Mouse (Mus musculus): ENCODE data around the gene St8sia1. TPM values are rescaled to one million over a fixed set of nuclear protein-coding genes. Genes with fewer than 3 reads are reported as not detected.

The St8sia1 gene
- polyA plus RNA-seq, 1 experiment from 2014 or later: 1.6 TPM

DNA sequence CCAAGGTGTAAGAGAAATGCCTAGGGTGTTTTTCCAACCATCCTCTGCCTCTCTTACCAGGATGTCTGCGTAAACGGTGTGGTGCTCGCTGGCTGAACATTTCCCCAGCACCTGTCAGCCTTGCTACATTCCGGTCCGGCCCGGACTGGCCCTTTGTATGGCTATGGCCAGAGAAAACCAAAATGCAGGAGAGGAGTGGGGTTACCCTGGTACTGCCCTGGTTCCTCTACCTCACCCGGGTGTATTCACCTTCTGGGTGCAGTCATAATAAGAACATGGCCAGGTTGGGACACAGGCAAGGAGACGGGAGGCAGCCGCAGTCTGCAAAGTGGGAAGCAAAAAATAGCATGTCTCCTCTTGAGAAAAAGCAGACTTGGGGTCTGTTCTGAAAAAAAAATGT is 169.2 kb downstream of the St8sia1 start:
- 0 out of 2 replicates have a peak, but pooled peaks have one; percentile 3 for ATAC-seq
- 54% methylated on average over 9 of the region's 9 CpGs for WGBS
- Histone ChIP-seq H3K27me3 (replicated peaks) (no peaks in the 10 kb centered on the region), H3K4me3 (replicated peaks) (no peak overlapping the region), H3K27ac (peak overlapping the region; percentile 60; the same call in 1 of the 2 replicates), H3K36me3 (no peaks in the 10 kb centered on the region), H3K4me1 (replicated peaks) (peaks cover 12% of the 10 kb centered on the region; the same call in 1 of the 2 replicates), H3K9ac (no peak overlapping the region; the same call in 1 of the 2 replicates), H3K4me2 (replicated peaks) (no peak overlapping the region), H3K9me3 (no peaks in the 10 kb centered on the region)

DNA sequence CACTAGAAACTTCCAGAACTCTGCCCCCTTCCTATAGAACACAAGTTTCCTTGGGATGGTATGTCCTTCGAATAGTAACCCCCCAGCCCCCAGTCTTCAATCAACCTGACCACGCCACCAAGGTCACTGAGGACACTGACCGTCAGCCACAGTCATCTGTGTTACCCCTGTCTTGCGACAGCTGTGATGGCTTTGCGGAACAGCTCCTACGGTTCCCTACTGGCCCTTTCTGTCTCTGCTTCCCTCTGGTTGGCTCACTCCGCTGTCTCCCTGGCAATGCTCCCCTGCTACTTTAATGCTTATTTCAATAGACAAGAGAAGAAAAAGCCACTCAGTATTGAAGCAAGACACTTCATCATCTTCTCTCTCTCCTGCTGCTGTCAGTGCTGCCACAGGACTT is 170.8 kb downstream of the St8sia1 start:
- Histone ChIP-seq H3K9me3 (no peaks in the 10 kb centered on the region), H3K9ac (no peak overlapping the region), H3K36me3 (no peaks in the 10 kb centered on the region), H3K27ac (no peak overlapping the region), H3K4me3 (replicated peaks) (no peak overlapping the region), H3K27me3 (replicated peaks) (no peaks in the 10 kb centered on the region), H3K4me1 (replicated peaks) (peaks cover 12% of the 10 kb centered on the region; the same call in 1 of the 2 replicates), H3K4me2 (replicated peaks) (no peak overlapping the region)
- WGBS: 47% methylated on average over 7 of the region's 7 CpGs
- ATAC-seq: no peak

DNA sequence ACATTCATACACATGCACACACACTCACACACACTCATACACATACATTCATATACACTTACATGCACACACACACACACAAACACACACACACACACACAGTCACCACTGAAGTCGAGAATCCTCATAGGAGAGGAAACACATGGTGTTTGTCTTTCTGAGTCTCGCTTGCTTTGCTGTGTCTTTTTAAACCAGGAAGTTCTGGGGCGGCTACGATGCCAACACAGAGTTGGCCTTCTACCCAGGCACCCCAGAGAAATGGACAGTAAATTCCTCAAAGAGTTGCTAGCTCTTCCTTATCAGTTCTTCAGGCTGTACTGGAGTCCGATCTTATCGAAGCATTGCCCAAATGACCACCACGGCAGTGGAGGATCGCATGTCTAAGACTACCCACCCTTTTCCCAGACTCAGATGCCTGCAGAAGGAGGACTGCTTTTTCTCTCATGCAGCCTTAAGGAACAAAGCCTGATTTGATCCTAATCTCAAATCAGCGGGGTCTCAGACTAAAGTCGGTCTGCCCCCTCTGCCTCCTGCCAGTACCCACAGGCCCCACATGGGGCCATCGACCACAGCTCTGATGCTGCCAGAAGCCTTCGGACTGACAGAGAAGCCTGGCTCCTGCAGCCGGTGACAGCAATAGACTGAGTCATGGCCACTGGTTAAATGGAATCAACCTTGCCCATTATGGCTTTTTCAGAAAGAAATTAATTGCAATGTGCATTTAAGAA is 171.8 kb downstream of the St8sia1 start:
- 39% methylated on average over 13 of the region's 13 CpGs for WGBS
- Histone ChIP-seq H3K27me3 (replicated peaks) (no peaks in the 10 kb centered on the region), H3K4me1 (replicated peaks) (peaks cover 12% of the 10 kb centered on the region; the same call in 1 of the 2 replicates), H3K4me2 (replicated peaks) (no peak overlapping the region), H3K9me3 (no peaks in the 10 kb centered on the region), H3K9ac (no peak overlapping the region), H3K36me3 (no peaks in the 10 kb centered on the region), H3K4me3 (replicated peaks) (no peak overlapping the region), H3K27ac (no peak overlapping the region)
- no peak for ATAC-seq

DNA sequence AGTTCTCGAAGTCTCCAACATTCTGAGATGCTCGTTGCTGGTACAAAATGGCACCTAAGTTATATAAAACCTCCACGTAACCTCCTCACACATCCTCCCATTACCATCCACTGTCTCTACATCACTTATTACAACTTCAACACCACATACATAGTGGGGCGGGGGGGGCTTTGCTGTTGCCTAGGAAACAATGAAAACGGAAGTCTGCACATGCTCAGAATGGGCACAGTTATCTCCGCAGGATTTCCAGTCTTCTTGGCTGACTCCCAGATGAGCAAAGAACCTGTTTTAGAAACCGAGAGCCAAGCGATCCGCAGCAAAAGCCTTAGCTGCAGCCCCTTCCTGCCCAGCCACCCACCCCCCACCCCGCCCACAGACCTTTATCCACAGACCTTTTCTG is 174.5 kb downstream of the St8sia1 start:
- 93% methylated on average over 10 of the region's 10 CpGs for WGBS
- Histone ChIP-seq H3K27ac (no peak overlapping the region), H3K4me1 (replicated peaks) (peaks cover 6% of the 10 kb centered on the region; the same call in 1 of the 2 replicates), H3K27me3 (replicated peaks) (no peaks in the 10 kb centered on the region), H3K9ac (no peak overlapping the region), H3K4me3 (replicated peaks) (no peak overlapping the region), H3K36me3 (no peaks in the 10 kb centered on the region), H3K4me2 (replicated peaks) (no peak overlapping the region), H3K9me3 (no peaks in the 10 kb centered on the region)
- ATAC-seq: no peak

DNA sequence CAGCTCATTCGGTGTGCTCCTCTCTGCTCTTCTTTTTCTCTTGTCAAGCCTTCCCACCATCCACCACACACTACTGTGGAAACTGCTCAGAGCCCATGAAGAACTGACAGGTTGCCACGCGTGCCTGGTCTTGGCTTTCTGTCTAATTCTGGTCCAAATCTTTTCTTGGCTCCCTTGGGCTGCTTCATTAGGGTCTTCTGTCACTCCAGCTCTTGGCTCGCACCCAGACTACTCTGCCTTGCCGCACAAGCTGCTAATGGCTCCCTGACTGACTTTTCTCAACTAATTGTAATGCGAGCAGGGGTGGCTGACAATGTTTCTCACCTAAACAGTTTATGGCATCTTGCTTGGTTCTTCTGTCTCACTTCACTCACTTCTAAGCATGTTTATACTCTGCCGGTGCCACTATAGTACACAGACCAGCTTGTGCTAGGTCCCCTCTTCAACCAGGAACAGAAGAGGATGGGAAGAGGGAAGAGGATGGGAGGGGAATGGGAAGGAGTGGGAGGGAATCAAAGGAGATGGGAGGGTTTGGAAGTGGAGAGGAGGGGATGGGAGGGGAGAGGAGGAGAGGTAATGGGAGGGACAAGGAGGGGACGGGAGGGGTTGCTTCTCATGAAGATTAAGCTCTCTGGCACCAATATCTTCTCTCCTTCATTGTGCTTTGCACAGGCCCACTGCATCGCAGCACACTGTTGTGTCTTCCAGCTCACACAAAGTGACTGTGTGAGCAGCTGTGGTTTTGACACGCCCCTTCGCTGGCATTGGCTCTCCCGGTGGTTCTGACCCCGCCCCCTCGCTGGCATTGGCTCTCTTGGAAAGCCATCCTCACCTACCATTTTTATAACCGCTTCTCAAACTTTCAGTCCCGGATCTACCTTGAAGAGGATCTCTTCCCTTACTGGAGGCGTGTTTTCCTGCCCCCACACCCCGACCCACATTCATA is 175.9 kb downstream of the St8sia1 start:
- Histone ChIP-seq H3K27ac (no peak overlapping the region), H3K4me3 (replicated peaks) (no peak overlapping the region), H3K4me1 (replicated peaks) (0 out of 2 replicates have a peak, but pooled peaks cover under 1% of the 10 kb centered on the region), H3K9me3 (no peaks in the 10 kb centered on the region), H3K27me3 (replicated peaks) (no peaks in the 10 kb centered on the region), H3K4me2 (replicated peaks) (0 out of 2 replicates have a peak overlapping the region, but pooled peaks have one; percentile 14), H3K36me3 (no peaks in the 10 kb centered on the region), H3K9ac (no peak overlapping the region)
- WGBS: 48% methylated on average over 18 of the region's 18 CpGs
- peak; percentile 40; the same call in 1 of the 2 replicates for ATAC-seq

DNA sequence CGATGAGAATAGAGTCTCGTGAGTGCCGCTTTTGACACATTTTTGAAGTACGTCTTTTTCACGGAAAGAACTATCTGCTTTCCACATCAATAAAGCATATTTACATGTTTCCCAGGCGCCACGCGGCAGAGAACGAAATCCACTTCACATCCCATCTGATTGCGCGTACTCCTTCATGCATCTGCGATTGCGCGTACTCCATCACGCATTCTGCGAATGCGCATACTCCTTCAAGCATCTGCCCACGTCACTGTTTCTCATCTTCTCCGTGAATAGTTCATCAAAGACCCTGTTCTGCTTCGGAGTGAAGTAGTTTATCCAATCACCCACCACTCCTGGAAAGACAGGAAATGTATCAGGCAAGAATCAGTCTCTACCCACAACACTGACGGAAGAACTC is 178.1 kb downstream of the St8sia1 start:
- H3K9ac ChIP-seq: no peak overlapping the region
- no peak overlapping the region for H3K4me2 ChIP-seq (replicated peaks)
- H3K27ac ChIP-seq: no peak overlapping the region
- H3K36me3 ChIP-seq: no peaks in the 10 kb centered on the region
- no peak overlapping the region for H3K4me3 ChIP-seq (replicated peaks)
- 83% methylated on average over 21 of the region's 21 CpGs for whole genome bisulfite sequencing
- H3K9me3 ChIP-seq: no peaks in the 10 kb centered on the region
- H3K27me3 ChIP-seq (replicated peaks): no peaks in the 10 kb centered on the region
- no peak for ATAC-seq
- no peaks in the 10 kb centered on the region for H3K4me1 ChIP-seq (replicated peaks)

DNA sequence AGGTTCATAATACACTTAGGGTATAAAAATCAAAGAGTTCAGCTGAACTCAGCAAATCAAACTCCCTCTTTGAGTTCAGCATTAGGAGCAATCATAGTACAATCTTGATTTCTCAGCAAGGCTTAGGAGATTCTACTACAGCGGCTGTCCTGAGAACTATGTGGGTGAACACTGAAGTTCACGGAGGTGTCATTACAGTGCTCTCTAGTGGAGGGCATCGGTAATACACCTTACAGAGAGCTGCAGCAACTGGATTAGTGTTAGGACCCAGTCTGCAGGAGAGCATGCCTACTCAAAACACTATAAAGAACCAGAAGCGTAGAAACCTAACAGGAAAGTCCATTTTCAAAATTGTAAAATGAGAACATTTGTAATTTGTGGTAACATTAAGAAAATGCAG is 178.9 kb downstream of the St8sia1 start:
- no peaks in the 10 kb centered on the region for H3K4me1 ChIP-seq (replicated peaks)
- 49% methylated on average over 4 of the region's 4 CpGs for WGBS
- no peaks in the 10 kb centered on the region for H3K9me3 ChIP-seq
- no peaks in the 10 kb centered on the region for H3K36me3 ChIP-seq
- no peak overlapping the region for H3K4me2 ChIP-seq (replicated peaks)
- no peak overlapping the region for H3K4me3 ChIP-seq (replicated peaks)
- H3K27me3 ChIP-seq (replicated peaks): no peaks in the 10 kb centered on the region
- no peak for ATAC-seq
- H3K9ac ChIP-seq: no peak overlapping the region
- H3K27ac ChIP-seq: no peak overlapping the region

DNA sequence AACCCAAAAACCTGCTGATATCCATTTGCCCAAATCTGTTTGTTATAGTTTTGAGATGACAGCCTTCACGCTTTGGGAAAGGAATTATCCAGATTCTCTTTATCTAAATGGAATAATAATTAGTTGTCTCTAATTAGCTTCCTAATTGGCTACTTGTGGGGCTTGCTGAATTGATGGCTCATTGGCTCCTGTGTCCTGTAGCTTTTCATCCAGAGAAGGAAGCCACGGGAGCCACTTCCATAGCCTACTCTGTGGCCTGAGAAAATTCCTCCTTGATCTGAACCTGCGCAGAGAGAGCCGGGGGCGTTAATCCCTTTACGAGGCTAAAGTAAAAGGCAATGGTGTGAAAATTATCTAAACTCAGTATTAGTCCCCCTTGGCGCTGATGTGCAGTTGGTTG is 183.0 kb downstream of the St8sia1 start:
- no peak overlapping the region for H3K9ac ChIP-seq
- ATAC-seq: no peak
- no peaks in the 10 kb centered on the region for H3K27me3 ChIP-seq (replicated peaks)
- H3K27ac ChIP-seq: no peak overlapping the region
- H3K4me2 ChIP-seq (replicated peaks): no peak overlapping the region
- no peaks in the 10 kb centered on the region for H3K4me1 ChIP-seq (replicated peaks)
- no peaks in the 10 kb centered on the region for H3K36me3 ChIP-seq
- H3K9me3 ChIP-seq: no peaks in the 10 kb centered on the region
- 80% methylated on average over 7 of the region's 7 CpGs for WGBS
- H3K4me3 ChIP-seq (replicated peaks): no peak overlapping the region

DNA sequence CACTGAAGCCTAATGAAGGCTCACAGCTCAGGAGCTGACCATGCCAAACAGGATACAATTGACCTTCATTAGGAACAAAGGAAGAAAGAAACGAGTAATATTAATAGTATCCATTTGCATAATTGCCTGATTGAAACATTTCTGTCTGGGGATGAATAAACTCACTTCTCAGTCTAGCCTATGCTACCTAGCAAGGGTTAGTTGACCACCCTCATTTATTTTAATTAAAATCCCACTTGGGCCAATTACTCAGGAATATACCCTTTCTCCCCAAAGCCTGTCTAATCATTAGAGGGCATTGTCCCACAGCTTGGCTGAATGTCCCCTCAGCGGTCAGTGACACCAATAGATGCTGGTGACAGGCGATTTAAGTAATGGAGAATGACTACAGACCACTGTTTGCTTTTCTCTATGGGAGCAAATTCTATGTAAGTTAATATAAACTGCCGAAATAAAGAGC is 183.6 kb downstream of the St8sia1 start:
- Histone ChIP-seq H3K27me3 (replicated peaks) (no peaks in the 10 kb centered on the region), H3K9me3 (no peaks in the 10 kb centered on the region), H3K4me2 (replicated peaks) (no peak overlapping the region), H3K4me1 (replicated peaks) (no peaks in the 10 kb centered on the region), H3K9ac (no peak overlapping the region), H3K36me3 (no peaks in the 10 kb centered on the region), H3K27ac (no peak overlapping the region), H3K4me3 (replicated peaks) (no peak overlapping the region)
- ATAC-seq: no peak
- 89% methylated on average over 4 of the region's 4 CpGs for WGBS

DNA sequence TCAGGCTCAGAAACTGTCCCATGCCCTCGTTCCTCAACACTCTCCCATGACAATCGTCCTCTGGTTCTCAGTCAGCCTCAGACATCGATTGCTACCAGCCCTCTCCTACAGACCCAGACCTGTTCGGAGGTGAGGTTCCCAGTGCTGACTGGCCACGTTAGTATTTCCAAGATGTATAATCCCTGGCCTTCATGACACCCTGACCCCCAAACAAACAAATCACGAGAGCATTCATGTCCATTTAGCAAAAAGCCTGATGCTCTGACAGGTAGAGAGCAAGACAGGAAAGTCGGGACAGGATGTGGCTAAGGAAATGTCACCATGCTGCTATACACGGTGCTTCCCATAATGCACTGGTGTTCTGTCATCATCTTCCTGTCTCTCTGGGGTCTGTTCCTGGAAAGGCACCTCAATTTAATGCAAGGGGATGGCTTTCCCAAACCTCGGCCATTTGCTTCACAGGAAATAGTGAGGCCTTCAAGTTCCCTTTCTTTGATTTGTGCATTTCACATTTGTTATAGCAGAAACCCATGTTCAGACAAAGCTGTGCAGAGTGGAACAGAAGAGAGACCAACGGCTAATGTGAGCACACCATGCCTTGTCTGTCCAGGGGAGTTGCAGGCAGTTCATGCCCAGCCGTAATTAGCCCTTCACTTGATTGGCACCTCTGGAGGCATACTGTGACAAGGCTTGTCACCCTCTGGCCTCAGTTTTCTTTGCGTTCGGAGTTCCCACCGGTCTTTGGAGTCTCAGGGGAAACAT is 184.3 kb downstream of the St8sia1 start:
- ATAC-seq: 0 out of 2 replicates have a peak, but pooled peaks have one; percentile 30
- Histone ChIP-seq H3K4me3 (replicated peaks) (no peak overlapping the region), H3K36me3 (no peaks in the 10 kb centered on the region), H3K4me2 (replicated peaks) (no peak overlapping the region), H3K4me1 (replicated peaks) (no peaks in the 10 kb centered on the region), H3K9me3 (no peaks in the 10 kb centered on the region), H3K9ac (no peak overlapping the region), H3K27me3 (replicated peaks) (no peaks in the 10 kb centered on the region), H3K27ac (no peak overlapping the region)
- WGBS: 76% methylated on average over 14 of the region's 14 CpGs

DNA sequence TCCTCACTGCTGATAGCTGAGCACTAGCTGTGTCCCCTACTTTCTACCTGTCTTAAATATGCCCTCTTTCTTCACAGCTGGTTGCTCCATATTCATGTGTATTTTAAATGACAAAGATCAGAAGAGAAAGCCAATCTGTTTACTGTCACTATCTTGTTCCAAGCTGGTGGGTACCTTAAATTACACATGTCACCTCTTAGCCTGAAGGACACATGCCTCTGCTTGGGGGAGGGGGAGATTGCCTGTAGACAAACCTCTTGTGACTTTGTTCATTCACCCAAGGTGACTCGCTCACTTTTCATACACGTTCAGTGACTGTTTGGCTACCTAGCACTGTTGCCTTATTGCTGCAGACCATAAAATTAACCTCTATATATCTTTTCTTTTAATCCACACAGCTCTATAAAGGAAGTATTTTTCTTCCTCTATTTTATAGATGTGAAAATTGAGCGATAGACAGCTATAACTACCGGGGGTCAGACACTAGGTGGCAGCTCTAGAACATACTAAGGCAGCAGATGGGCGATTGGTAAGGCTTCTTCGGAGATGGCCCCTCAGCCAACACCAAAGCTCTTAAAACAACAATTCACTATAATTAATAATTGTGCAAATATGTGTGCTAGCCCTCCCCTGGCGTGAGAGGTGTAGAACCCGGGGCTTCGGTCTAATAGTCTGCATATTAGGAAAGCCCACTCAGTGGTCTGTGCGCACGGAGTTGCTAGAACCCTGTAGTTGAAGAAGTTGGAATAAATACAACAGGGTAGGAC is 185.0 kb downstream of the St8sia1 start:
- WGBS: 46% methylated on average over 11 of the region's 11 CpGs
- H3K9me3 ChIP-seq: no peaks in the 10 kb centered on the region

More for the DNA sequence above, 185.0 kb downstream of the St8sia1 start:
- Histone ChIP-seq H3K4me2 (replicated peaks) (no peak overlapping the region), H3K9ac (no peak overlapping the region), H3K27me3 (replicated peaks) (no peaks in the 10 kb centered on the region), H3K4me1 (replicated peaks) (no peaks in the 10 kb centered on the region), H3K36me3 (no peaks in the 10 kb centered on the region), H3K27ac (no peak overlapping the region), H3K4me3 (replicated peaks) (no peak overlapping the region)
- ATAC-seq: peak; percentile 52

Data from intestine, embryonic 15.5 days (tissue).